Mouse (Mus musculus) hindbrain, embryonic 12.5 days (tissue): ENCODE measurements at regions not wholly inside any gene's neighbourhood (a gene's known extent, or its start where the extent isn't known, plus 50 kb on each side); places are given as distances from the start of the nearest gene placed in this dataset.

ENCODE experiments used
- ATAC-seq: fragments of 200-750 bp; cut with Nextera tagmentation; 2 replicates; pipeline ENCODE4 v1.8.0; 2017; ENCODE audit warnings: moderate TSS enrichment; ENCODE audit not compliant: low FRiP score
- H3K27ac ChIP-seq: fragments of 300-500 bp; sonication (generic); 2 replicates; pipeline ENCODE4 v1.5.1; 2016; ENCODE audit warnings: mild to moderate bottlenecking
- H3K27me3 ChIP-seq: fragments of 300-500 bp; sonication (generic); 2 replicates; pipeline ENCODE4 v1.6.1; 2016; ENCODE audit warnings: mild to moderate bottlenecking
- H3K36me3 ChIP-seq: fragments of 300-500 bp; sonication (generic); 2 replicates; pipeline ENCODE4 v1.6.1; 2016; ENCODE audit warnings: mild to moderate bottlenecking
- H3K4me1 ChIP-seq: fragments of 300-500 bp; sonication (generic); 2 replicates; pipeline ENCODE4 v1.6.1; 2016
- H3K4me2 ChIP-seq: fragments of 300-500 bp; sonication (generic); replicated peaks from 2 replicates; pipeline ENCODE4 v1.6.1; 2016; ENCODE audit warnings: mild to moderate bottlenecking
- H3K4me3 ChIP-seq: fragments of 300-500 bp; sonication (generic); 2 replicates; pipeline ENCODE4 v1.5.1; 2016; ENCODE audit warnings: mild to moderate bottlenecking
- H3K9ac ChIP-seq: fragments of 300-500 bp; sonication (generic); 2 replicates; pipeline ENCODE4 v1.6.1; 2016; ENCODE audit warnings: mild to moderate bottlenecking, moderate library complexity
- H3K9me3 ChIP-seq: fragments of 300-500 bp; sonication (generic); replicated peaks from 2 replicates; pipeline ENCODE4 v1.6.1; 2016; ENCODE audit warnings: mild to moderate bottlenecking
- WGBS: fragments of 180-500 bp; shearing (Covaris S2); methylation state at CpG from one replicate; pipeline ENCODE4 v1.1.7; 2016; 5-methylcytosine and 5-hydroxymethylcytosine counted together

- Histone ChIP-seq H3K9ac (no peak overlapping the region), H3K9me3 (no peaks in the 10 kb centered on the region), H3K4me3 (no peak overlapping the region), H3K27ac (no peak overlapping the region), H3K27me3 (no peaks in the 10 kb centered on the region), H3K36me3 (no peaks in the 10 kb centered on the region), H3K4me2 (no peak overlapping the region), H3K4me1 (no peaks in the 10 kb centered on the region)
- ATAC-seq, result no peak
- WGBS, result 89% methylated on average over 2 of the region's 2 CpGs
Measured at GRCm38 (mm10) chr13:28563585-28563984, 306.3 kb downstream of the Gm11361 start.

- H3K4me2 ChIP-seq, result no peak overlapping the region
- no peaks in the 10 kb centered on the region for H3K9me3 ChIP-seq
- no peaks in the 10 kb centered on the region for H3K27me3 ChIP-seq
- no peak overlapping the region for H3K9ac ChIP-seq
- 0 out of 2 replicates have a peak, but pooled peaks cover 5% of the 10 kb centered on the region for H3K4me1 ChIP-seq
- no peaks in the 10 kb centered on the region for H3K36me3 ChIP-seq
- ATAC-seq, result no peak
- H3K4me3 ChIP-seq, result no peak overlapping the region
- no peak overlapping the region for H3K27ac ChIP-seq
- 63% methylated on average over 2 of the region's 2 CpGs for WGBS
Measured at GRCm38 (mm10) chr13:28560081-28560480, 302.8 kb downstream of the Gm11361 start.

- peaks cover 34% of the 10 kb centered on the region for H3K4me1 ChIP-seq
- H3K4me2 ChIP-seq, result no peak overlapping the region
- H3K9ac ChIP-seq, result no peak overlapping the region
- no peaks in the 10 kb centered on the region for H3K9me3 ChIP-seq
- no peak for ATAC-seq
- H3K4me3 ChIP-seq, result no peak overlapping the region
- WGBS, result 87% methylated on average over 4 of the region's 4 CpGs
- 0 out of 2 replicates have a peak overlapping the region, but pooled peaks have one; percentile 30 for H3K27ac ChIP-seq
- H3K36me3 ChIP-seq, result no peaks in the 10 kb centered on the region
- no peaks in the 10 kb centered on the region for H3K27me3 ChIP-seq
Measured at GRCm38 (mm10) chr13:28557032-28557570, 299.8 kb downstream of the Gm11361 start.

- H3K4me2 ChIP-seq, result no peak overlapping the region
- no peak for ATAC-seq
- H3K36me3 ChIP-seq, result no peaks in the 10 kb centered on the region; the same call in 1 of the 2 replicates
- H3K27ac ChIP-seq, result no peak overlapping the region
- H3K9ac ChIP-seq, result no peak overlapping the region
- H3K4me3 ChIP-seq, result no peak overlapping the region
- WGBS, result 73% methylated on average over 5 of the region's 5 CpGs
- no peaks in the 10 kb centered on the region for H3K9me3 ChIP-seq
- H3K27me3 ChIP-seq, result no peaks in the 10 kb centered on the region
- peaks cover 37% of the 10 kb centered on the region for H3K4me1 ChIP-seq
Measured at GRCm38 (mm10) chr13:28556385-28556938, 299.1 kb downstream of the Gm11361 start.

DNA sequence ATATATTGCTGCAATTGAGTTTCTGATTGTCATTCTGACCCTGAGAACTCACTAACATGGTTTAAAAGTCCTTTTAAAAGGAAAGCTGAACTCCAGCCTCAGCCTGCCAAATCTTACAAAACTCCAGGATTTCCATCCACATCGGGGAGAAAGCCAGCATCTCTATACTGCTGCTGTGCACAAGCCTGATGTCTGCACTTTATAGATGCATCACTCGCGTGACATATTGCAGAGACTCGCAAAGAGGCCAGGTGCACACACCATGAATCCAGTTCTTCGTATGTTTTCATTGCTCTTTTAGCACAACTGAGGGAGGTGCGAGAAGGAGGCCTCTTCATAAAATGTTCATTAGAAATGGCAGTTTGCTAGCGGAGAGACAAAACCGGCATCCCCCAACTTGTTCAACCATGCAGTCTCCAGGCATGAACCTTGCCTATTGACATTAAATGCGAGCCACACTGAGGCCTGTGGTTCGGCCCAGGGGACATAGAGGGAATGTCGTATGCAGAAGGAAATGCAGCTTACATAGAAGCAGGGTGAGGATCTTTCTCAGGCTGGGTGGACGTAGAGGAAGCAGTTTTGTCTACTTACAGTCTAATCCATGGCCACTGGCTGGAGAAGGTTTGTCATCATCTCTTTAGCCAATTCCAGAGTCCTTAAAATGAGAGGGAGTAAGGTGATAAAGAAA lies 297.0 kb downstream of the Gm11361 start:
- no peak overlapping the region for H3K9ac ChIP-seq
- no peak overlapping the region for H3K4me3 ChIP-seq
- no peaks in the 10 kb centered on the region; the same call in 1 of the 2 replicates for H3K36me3 ChIP-seq
- H3K27me3 ChIP-seq, result no peaks in the 10 kb centered on the region
- peak overlapping the region; percentile 24; the same call in 1 of the 2 replicates for H3K27ac ChIP-seq
- WGBS, result 69% methylated on average over 12 of the region's 12 CpGs
- no peak overlapping the region for H3K4me2 ChIP-seq
- no peak for ATAC-seq
- H3K4me1 ChIP-seq, result peaks cover 39% of the 10 kb centered on the region
- no peaks in the 10 kb centered on the region for H3K9me3 ChIP-seq

DNA sequence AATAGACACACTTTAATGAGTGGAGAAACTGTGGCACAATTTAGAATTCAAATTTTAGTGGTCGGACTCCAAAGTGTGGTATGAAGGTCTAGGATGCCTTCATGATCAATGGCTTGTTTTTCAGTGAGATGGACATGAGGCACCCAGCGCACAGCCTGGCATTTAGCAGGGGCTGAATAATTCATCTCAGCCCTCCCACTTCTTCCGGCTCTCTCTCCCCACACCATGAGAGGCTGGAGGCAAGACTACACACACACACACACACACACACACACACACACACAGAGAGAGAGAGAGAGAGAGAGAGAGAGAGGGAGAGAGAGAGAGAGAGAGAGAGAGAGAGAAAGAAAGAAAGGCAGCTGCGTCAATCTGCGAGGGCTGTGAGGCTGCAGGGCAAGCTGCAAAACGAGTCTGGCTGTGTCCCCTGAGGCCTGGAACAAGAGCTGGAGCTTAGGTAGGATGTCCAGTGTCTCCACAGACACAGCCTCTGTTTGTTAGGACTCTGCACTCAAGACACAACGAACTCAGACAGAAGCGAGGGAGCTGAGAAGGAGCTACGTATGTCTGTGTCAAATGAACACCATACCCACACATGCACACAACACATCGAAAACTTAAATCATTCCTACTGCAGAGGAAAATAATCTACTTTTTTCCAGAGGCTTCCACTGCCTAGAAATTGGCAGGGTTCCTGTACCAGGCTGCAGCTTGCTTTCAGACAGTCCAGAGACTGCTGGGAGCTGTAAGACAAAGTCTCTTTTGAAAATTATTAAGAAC lies 295.8 kb downstream of the Gm11361 start:
- no peak overlapping the region for H3K9ac ChIP-seq
- H3K4me1 ChIP-seq, result peaks cover 39% of the 10 kb centered on the region
- H3K4me3 ChIP-seq, result no peak overlapping the region
- WGBS, result 32% methylated on average over 10 of the region's 10 CpGs
- H3K4me2 ChIP-seq, result peak overlapping the region; percentile 15; the same call in 1 of the 2 replicates
- ATAC-seq, result peak; percentile 78
- H3K27me3 ChIP-seq, result no peaks in the 10 kb centered on the region
- H3K27ac ChIP-seq, result peak overlapping the region; percentile 84
- no peaks in the 10 kb centered on the region; the same call in 1 of the 2 replicates for H3K36me3 ChIP-seq
- H3K9me3 ChIP-seq, result no peaks in the 10 kb centered on the region

DNA sequence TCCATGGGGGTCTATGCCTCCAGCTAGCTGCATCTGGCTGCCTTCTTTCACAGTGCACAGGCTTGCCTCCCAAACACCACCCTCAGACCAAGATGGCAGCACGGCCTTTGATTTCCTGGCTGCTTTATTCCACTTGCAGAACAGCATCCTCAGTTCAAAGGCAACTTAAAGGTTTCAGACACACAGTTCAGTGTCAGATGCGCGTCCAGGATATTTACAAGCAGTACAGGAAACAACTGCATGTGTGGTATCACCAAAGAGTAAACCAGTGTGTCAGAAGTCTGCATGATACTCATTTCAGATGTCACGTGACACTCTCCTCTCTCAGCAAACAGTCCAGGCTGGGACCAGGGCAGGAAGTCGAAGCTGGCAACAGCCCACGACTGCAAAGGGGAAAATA lies 294.2 kb downstream of the Gm11361 start:
- Histone ChIP-seq H3K27me3 (no peaks in the 10 kb centered on the region), H3K9me3 (no peaks in the 10 kb centered on the region), H3K36me3 (no peaks in the 10 kb centered on the region; the same call in 1 of the 2 replicates), H3K4me3 (no peak overlapping the region), H3K4me1 (peaks cover 39% of the 10 kb centered on the region), H3K9ac (no peak overlapping the region), H3K27ac (no peak overlapping the region), H3K4me2 (no peak overlapping the region)
- 79% methylated on average over 6 of the region's 6 CpGs for WGBS
- no peak for ATAC-seq

DNA sequence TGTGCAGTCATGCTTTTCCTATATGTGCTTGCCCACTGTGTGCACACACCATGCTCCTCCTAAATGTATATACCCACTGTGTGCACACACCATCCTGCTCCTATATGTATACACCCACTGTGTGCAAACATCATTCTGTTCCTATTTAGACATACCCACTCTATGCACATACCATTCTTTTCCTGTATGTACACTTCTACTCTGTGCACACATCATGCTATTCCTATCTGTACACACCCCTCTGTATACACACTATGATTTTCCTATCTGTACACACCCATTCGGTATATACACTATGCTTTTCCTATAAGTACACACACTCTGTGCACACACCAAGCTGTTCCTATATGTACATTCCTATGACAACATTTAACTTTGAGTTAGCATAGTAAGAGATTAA lies 288.5 kb downstream of the Gm11361 start:
- no peak overlapping the region for H3K4me2 ChIP-seq
- no peaks in the 10 kb centered on the region for H3K9me3 ChIP-seq
- no peak overlapping the region for H3K9ac ChIP-seq
- H3K4me3 ChIP-seq, result no peak overlapping the region
- no peak for ATAC-seq
- H3K4me1 ChIP-seq, result peaks cover 25% of the 10 kb centered on the region
- H3K36me3 ChIP-seq, result no peaks in the 10 kb centered on the region
- H3K27ac ChIP-seq, result peak overlapping the region; percentile 62; the same call in 1 of the 2 replicates
- H3K27me3 ChIP-seq, result no peaks in the 10 kb centered on the region
- WGBS, result 88% methylated on average over 1 of the region's 1 CpGs

GRCm38 (mm10) chr13:28545337-28545736 lies 288.0 kb downstream of the Gm11361 start:
- Histone ChIP-seq H3K4me2 (no peak overlapping the region), H3K27me3 (no peaks in the 10 kb centered on the region), H3K9ac (no peak overlapping the region), H3K36me3 (no peaks in the 10 kb centered on the region), H3K9me3 (no peaks in the 10 kb centered on the region), H3K4me3 (no peak overlapping the region), H3K27ac (peak overlapping the region; percentile 62), H3K4me1 (peaks cover 25% of the 10 kb centered on the region)
- 27% methylated on average over 2 of the region's 2 CpGs for WGBS
- no peak for ATAC-seq

DNA sequence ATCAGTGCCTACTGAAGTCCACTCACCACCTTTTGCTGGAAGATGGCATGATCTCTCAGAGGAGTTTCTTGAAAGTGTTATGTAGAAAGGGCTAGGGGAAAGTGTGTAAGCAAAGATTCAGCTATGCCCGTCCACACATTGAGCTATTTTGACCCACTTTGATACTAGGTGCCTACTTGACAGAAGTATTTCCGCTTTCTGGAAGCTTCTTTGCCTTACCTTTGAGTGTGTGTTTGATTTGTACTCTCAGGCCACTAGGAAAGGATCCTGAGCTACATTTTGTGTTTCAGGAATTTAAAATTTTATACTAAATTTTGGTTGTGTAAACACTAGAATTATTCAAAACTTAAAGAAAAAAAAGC lies 287.5 kb downstream of the Gm11361 start:
- Histone ChIP-seq H3K27me3 (no peaks in the 10 kb centered on the region), H3K36me3 (no peaks in the 10 kb centered on the region), H3K4me3 (no peak overlapping the region), H3K9me3 (no peaks in the 10 kb centered on the region), H3K9ac (no peak overlapping the region), H3K27ac (peak overlapping the region; percentile 81), H3K4me1 (peaks cover 25% of the 10 kb centered on the region), H3K4me2 (peak overlapping the region; percentile 39)
- WGBS, result 67% methylated on average over 2 of the region's 2 CpGs
- ATAC-seq, result no peak

DNA sequence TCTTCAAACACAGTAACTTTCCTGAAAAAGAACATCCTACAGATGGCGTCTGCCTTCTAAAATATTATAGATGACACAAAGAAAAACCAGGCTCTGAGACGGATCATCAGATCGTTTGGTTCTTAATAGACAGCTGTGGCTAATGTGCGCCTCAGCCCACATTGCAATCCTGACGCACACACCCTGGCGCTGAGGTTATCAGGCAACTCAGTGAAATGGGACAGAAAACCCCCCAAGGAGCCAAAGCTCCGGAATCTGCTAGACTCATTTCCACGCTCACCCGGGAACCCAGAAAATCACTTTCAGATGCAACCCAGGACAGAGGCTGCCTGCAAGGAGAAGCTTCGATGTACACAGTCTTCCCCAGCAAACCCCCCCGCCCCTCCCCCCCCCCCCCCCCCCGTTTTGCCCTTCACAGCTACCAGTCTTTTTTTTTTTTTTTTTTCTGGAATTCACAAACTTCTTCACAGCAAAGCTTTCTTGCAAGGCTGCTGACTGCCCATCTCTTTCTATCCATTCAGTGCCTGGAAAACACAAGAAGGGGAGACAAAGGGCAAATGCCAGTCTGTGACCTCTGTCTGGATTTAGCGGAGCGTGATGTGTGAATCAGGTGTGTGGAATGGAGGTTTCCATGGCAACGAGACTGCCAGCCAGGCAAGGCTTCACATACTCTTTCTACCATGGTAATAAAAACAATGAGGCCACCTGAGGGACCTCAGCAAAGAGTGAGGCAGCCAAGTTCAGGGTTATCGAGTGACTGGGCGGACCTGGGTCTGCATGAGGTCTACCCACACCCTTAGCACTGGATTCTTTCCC lies 286.9 kb downstream of the Gm11361 start:
- 9% methylated on average over 15 of the region's 17 CpGs for WGBS
- Histone ChIP-seq H3K9me3 (no peaks in the 10 kb centered on the region), H3K36me3 (no peaks in the 10 kb centered on the region), H3K4me3 (no peak overlapping the region), H3K9ac (0 out of 2 replicates have a peak overlapping the region, but pooled peaks have one; percentile 10), H3K27ac (peak overlapping the region; percentile 81), H3K4me2 (peak overlapping the region; percentile 39), H3K4me1 (peaks cover 25% of the 10 kb centered on the region), H3K27me3 (no peaks in the 10 kb centered on the region)
- ATAC-seq, result peak; percentile 77
